Mouse (Mus musculus) kidney, adult 2 months (tissue): ENCODE results near the gene Fbxw11.

Experiments
- CTCF ChIP-seq: fragments of 200-500 bp; conservative IDR thresholded peaks from 2 replicates; pipeline ENCODE4 v1.5.1; 2011; ENCODE audit warnings: low read depth, mild to moderate bottlenecking, control low read depth, low read length, moderate library complexity, mixed read lengths; ENCODE audit not compliant: insufficient read depth, insufficient read length
- POLR2A ChIP-seq: fragments of 200-500 bp; IDR thresholded peaks from one replicate; pipeline ENCODE4 v1.6.1; 2011; ENCODE audit warnings: low read depth, low read length, control low read depth

DNA sequence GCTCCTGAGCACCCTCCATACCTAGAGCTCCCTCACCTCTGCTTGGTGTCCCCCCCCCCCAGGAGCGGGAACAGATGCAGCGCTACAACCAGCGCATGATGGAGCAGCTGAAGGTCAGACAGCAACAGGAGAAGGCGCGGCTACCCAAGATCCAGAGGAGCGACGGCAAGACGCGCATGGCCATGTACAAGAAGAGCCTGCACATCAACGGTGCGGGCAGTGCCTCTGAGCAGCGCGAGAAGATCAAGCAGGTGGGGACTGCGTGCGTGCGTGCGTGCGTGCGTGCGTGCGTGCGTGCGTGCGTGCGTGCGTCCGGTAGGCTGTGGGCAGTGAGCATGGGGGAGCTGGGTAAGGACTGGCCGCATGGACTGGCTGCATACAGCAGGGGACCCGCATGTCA, 28.1 kb upstream of the Fbxw11 start:
- no peak for TF ChIP-seq CTCF
- no peak for TF ChIP-seq POLR2A
